Mouse (Mus musculus) heart, embryonic 11.5 days (tissue): ENCODE measurements around the gene Ubtd1. TPM values are rescaled to one million over a fixed set of nuclear protein-coding genes. Genes with fewer than 3 reads are reported as not detected.

Experiments used
- ATAC-seq: fragments of 200-750 bp; cut with Nextera tagmentation; replicated peaks from 2 replicates; pipeline ENCODE4 v1.8.0; 2017; ENCODE audit warnings: moderate library complexity; ENCODE audit not compliant: insufficient number of reproducible peaks, low FRiP score, low TSS enrichment
- H3K27ac ChIP-seq: fragments of 300-500 bp; sonication (generic); 2 replicates; pipeline ENCODE4 v1.5.1; 2014; ENCODE audit warnings: mild to moderate bottlenecking, low read depth, low read length
- H3K27me3 ChIP-seq: fragments of 300-500 bp; sonication (generic); 2 replicates; pipeline ENCODE4 v1.6.1; 2014; ENCODE audit warnings: mild to moderate bottlenecking, low read length, mixed read lengths; ENCODE audit not compliant: control insufficient read depth, insufficient read depth
- H3K36me3 ChIP-seq: fragments of 300-500 bp; sonication (generic); 2 replicates; pipeline ENCODE4 v1.6.1; 2014; ENCODE audit warnings: mild to moderate bottlenecking, low read length, moderate library complexity, mixed read lengths; ENCODE audit not compliant: control insufficient read depth, insufficient read depth
- H3K4me1 ChIP-seq: fragments of 300-500 bp; sonication (generic); 2 replicates; pipeline ENCODE4 v1.6.1; 2014; ENCODE audit warnings: low read length; ENCODE audit not compliant: control insufficient read depth, insufficient read depth
- H3K4me2 ChIP-seq: fragments of 300-500 bp; sonication (generic); 2 replicates; pipeline ENCODE4 v1.6.1; 2014; ENCODE audit warnings: mild to moderate bottlenecking, moderate library complexity
- H3K4me3 ChIP-seq: fragments of 300-500 bp; sonication (generic); 2 replicates; pipeline ENCODE4 v1.5.1; 2014; ENCODE audit warnings: low read depth, low read length
- H3K9ac ChIP-seq: fragments of 300-500 bp; sonication (generic); 2 replicates; pipeline ENCODE4 v1.6.1; 2014; ENCODE audit warnings: mild to moderate bottlenecking, low read depth, low read length, moderate library complexity
- H3K9me3 ChIP-seq: fragments of 300-500 bp; sonication (generic); replicated peaks from 2 replicates; pipeline ENCODE4 v1.6.1; 2016; ENCODE audit warnings: low read length; ENCODE audit not compliant: control insufficient read depth
- WGBS: fragments of 180-500 bp; shearing (Covaris S2); extraction: QIAGEN DNeasy Blood & Tissue Kit; methylation state at CpG from one replicate; pipeline ENCODE4 v1.1.7; 2014; ENCODE audit not compliant: insufficient replicate concordance; 5-methylcytosine and 5-hydroxymethylcytosine counted together
- polyA plus RNA-seq: library from polyadenylated mRNA; unstranded; fragments of >200 nt; fragmentation: Nextera tagmentation; extraction: Ambion mirVana; gene quantifications from 2 replicates; pipeline ENCODE4 v1.2.1, GENCODE M21; 2014

Gene Ubtd1
- polyA plus RNA-seq, 1 experiment from 2014 or later = 9.7 TPM

DNA sequence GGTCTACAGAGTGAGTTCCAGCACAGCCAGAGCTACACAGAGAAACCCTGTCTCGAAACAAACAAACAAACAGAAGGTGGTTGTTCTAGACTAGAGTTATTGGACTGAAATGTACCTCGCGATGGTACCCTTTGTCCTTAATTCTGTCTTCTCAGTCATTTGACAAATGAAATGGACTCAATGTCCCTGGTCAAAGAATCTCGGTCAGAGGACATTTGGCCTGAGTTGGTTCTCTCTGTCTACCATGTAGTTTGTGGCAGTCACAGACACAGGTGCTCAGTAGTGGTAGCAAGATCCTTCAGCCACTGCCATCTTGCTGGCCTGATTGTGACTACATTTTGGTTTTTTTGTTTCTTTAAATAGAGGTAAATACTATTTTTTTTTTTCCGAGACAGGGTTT lies 4.4 kb downstream of the Ubtd1 start:
- 92% methylated on average over 5 of the region's 5 CpGs for WGBS
- ATAC-seq = no peak
- no peak overlapping the region for H3K4me2 ChIP-seq
- H3K27me3 ChIP-seq = no peaks in the 10 kb centered on the region; the same call in 1 of the 2 replicates
- H3K36me3 ChIP-seq = no peaks in the 10 kb centered on the region
- H3K9me3 ChIP-seq = no peaks in the 10 kb centered on the region
- no peak overlapping the region for H3K4me3 ChIP-seq
- H3K27ac ChIP-seq = no peak overlapping the region
- H3K4me1 ChIP-seq = peaks cover 7% of the 10 kb centered on the region; the same call in 1 of the 2 replicates
- H3K9ac ChIP-seq = no peak overlapping the region

DNA sequence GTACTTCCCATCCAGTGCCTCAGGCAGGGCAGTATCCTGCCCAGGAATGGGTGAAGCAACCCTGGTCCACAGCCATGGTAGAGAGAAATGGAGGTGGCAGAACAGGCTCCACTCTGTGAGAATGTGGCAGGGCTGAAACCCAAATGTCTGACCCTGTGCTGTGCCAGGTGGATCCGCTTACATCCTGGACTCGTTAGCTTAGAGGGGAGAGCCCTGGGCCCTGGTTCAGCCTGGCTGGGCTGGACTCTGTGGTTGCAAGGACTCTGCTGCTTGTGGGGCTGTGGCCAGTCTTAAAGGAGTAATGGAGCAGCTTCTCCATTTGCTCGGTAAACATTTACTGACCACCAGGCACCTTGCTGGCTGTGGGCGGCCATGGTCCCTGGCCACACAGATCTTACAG lies 5.6 kb downstream of the Ubtd1 start:
- Histone ChIP-seq H3K27me3 (no peaks in the 10 kb centered on the region; the same call in 1 of the 2 replicates), H3K9ac (no peak overlapping the region), H3K9me3 (no peaks in the 10 kb centered on the region), H3K4me1 (peaks cover 11% of the 10 kb centered on the region), H3K36me3 (no peaks in the 10 kb centered on the region), H3K4me2 (no peak overlapping the region), H3K27ac (no peak overlapping the region), H3K4me3 (no peak overlapping the region)
- 86% methylated on average over 4 of the region's 4 CpGs for WGBS
- no peak for ATAC-seq

DNA sequence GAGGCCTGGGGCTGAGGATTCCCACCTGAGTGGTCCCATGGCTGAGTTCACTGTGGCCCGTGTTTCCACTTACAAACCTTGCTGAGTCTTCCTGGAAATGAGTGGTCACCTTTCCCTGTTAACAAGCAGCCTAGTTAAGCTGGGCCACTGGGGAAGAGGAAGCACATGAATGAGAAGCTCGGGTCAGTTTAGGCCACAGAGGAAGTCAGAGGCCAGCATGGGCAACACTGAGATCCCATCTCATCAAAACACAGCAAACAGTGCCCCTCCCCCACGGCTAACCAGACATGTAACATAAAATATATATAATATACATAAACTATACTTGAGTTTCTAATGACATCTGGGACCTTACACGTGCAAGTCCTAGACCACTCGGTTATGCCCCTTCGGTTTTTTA lies 8.2 kb downstream of the Ubtd1 start:
- no peaks in the 10 kb centered on the region for H3K9me3 ChIP-seq
- no peak for ATAC-seq
- 76% methylated on average over 6 of the region's 6 CpGs for WGBS

DNA sequence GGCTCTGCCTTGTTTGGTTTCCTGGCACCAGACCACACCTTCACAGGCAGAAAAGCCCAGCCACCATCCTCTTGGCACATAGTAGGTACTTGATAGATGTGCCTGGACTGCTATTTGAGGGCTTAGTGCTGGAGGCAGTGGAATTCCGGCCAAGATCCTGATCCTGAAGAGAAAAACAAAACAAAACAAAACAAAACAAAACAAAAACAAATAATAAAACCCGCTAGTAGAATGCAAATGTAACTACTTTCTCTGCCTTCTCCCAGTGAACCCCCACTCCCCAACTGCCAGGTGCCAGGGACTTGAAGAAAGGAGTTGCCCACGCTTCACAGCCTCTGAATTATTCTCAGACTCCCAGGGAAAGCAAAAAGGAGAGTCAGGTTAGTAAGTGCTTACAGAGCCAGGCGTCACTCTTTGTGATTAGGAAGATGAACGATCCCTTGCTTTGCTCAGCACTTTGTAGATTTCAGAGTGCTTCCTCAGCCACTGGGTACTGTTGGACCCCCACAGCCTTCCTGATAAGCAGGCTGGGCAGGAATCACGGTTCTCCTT lies 10.4 kb downstream of the Ubtd1 start:
- Histone ChIP-seq H3K27ac (no peak overlapping the region), H3K9me3 (no peaks in the 10 kb centered on the region), H3K4me1 (peaks cover 21% of the 10 kb centered on the region), H3K4me3 (no peak overlapping the region), H3K27me3 (no peaks in the 10 kb centered on the region), H3K4me2 (no peak overlapping the region), H3K36me3 (no peaks in the 10 kb centered on the region), H3K9ac (no peak overlapping the region)
- WGBS = 29% methylated on average over 6 of the region's 6 CpGs
- no peak for ATAC-seq

More for the DNA sequence above, 8.2 kb downstream of the Ubtd1 start:
- Histone ChIP-seq H3K4me1 (peaks cover 7% of the 10 kb centered on the region; the same call in 1 of the 2 replicates), H3K27ac (no peak overlapping the region), H3K27me3 (no peaks in the 10 kb centered on the region), H3K4me3 (no peak overlapping the region), H3K4me2 (no peak overlapping the region), H3K9ac (no peak overlapping the region), H3K36me3 (no peaks in the 10 kb centered on the region)

DNA sequence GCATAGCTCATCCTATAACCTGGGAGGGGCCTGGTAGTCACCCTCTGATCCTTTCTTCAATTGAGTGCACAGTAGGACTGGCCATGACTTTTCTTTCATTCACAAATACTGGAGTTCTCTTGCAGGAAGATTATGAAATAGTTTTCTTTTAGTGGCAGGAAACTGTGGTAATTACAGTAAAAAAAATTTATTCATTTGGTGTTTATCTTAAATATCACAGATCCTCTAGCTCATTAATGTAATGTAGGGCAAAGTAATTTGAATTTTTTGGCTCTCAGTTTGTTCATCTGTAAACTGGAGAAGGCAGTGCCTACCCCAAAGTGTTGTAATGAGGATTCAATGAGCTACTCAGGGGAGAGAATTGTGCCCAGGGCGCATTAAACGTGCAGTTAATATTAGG lies 11.4 kb downstream of the Ubtd1 start:
- no peak for ATAC-seq
- Histone ChIP-seq H3K36me3 (no peaks in the 10 kb centered on the region), H3K4me2 (no peak overlapping the region), H3K27ac (no peak overlapping the region), H3K27me3 (no peaks in the 10 kb centered on the region), H3K9me3 (no peaks in the 10 kb centered on the region), H3K9ac (no peak overlapping the region), H3K4me1 (peaks cover 29% of the 10 kb centered on the region), H3K4me3 (no peak overlapping the region)
- 93% methylated on average over 2 of the region's 2 CpGs for WGBS

DNA sequence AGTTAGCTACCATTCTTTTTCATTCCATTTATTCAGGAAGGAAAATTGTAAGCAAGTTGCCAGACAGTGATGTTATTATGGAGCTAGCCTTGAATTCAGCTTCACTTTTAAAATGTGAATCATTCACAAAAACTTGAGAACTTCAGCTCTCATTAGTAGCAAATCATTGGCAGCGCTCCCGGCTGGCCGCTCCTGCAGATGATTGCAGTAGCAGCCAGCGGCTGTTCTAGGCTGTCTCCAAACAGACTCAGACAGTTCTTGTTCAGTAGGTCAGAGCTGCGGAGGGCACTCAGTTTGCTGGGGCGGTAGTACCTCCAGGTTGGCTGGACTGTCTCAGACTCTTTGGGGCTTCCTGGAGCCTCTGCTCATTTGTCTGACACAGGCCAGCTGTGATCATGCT lies 11.9 kb downstream of the Ubtd1 start:
- Histone ChIP-seq H3K27me3 (no peaks in the 10 kb centered on the region), H3K4me2 (no peak overlapping the region), H3K4me1 (peaks cover 29% of the 10 kb centered on the region), H3K9ac (no peak overlapping the region), H3K4me3 (no peak overlapping the region), H3K27ac (no peak overlapping the region), H3K36me3 (no peaks in the 10 kb centered on the region), H3K9me3 (no peaks in the 10 kb centered on the region)
- ATAC-seq = no peak
- 67% methylated on average over 6 of the region's 6 CpGs for WGBS

DNA sequence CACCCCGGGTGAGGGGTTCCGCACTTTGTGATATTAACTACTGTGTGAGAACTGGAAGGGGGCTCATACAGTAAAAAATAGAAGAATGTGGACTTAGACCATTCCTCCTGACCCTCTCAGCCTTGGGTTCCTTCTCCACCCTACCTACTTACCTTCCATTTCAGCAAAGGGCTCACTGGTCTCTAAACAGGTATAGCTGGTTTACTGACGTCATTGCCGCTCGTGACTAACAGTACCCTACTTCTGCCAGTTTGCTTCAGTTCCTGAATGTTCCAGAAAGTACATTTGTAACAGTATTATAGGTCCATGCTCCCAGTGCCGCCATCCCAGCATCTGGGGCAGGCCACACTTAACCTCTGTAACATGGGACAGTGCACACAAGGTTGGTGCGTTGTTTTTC lies 12.5 kb downstream of the Ubtd1 start:
- H3K4me1 ChIP-seq = peaks cover 32% of the 10 kb centered on the region
- 84% methylated on average over 7 of the region's 7 CpGs for WGBS
- no peaks in the 10 kb centered on the region for H3K36me3 ChIP-seq
- H3K27ac ChIP-seq = no peak overlapping the region
- no peaks in the 10 kb centered on the region for H3K27me3 ChIP-seq
- ATAC-seq = no peak
- H3K9ac ChIP-seq = no peak overlapping the region
- H3K4me2 ChIP-seq = no peak overlapping the region
- H3K9me3 ChIP-seq = no peaks in the 10 kb centered on the region
- H3K4me3 ChIP-seq = no peak overlapping the region

DNA sequence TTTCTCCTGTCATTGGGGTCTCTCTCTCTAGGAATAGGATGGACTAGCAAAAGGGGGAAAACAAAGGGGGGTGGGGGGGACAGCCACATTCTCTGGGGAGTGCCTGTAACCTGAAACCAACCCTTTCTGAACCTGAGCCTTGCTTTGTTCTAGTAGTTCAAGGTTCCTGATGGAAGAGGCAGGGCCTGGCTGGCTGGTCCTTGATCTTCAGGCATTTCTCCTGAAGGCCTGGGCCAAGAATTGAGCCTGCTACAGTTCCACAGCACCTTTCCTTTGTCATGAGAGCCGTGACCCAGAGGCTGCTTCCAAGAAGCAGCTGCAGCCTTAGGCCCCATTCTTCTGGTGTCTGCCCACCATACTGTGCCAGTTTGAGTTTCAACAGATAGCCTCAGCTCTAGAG lies 13.9 kb downstream of the Ubtd1 start:
- no peaks in the 10 kb centered on the region for H3K27me3 ChIP-seq
- H3K36me3 ChIP-seq = no peaks in the 10 kb centered on the region
- H3K9me3 ChIP-seq = no peaks in the 10 kb centered on the region
- H3K4me2 ChIP-seq = no peak overlapping the region; the same call in 1 of the 2 replicates
- ATAC-seq = no peak
- 58% methylated on average over 1 of the region's 1 CpGs for WGBS
- H3K9ac ChIP-seq = no peak overlapping the region
- H3K27ac ChIP-seq = no peak overlapping the region
- H3K4me1 ChIP-seq = peaks cover 45% of the 10 kb centered on the region
- no peak overlapping the region for H3K4me3 ChIP-seq

DNA sequence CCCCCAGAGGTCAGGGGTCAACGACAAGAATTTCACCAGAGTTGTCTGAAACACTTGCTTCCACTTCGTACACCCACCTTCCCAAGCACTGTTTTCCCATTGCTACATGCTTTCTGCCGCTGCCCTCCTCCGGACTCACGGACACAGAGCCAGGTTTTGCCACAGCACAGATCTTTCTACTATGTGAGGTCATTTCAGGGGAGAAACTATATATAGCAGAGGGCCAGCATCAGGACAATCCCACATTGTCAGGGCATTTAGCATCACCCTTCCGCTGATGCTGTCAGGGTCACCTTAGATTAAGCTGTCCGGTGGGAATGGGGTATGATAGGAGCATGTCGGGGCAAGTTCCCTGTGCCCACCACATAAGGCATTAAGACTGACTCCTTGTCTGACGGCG lies 15.5 kb downstream of the Ubtd1 start:
- peak overlapping the region; percentile 73 for H3K27ac ChIP-seq
- no peak overlapping the region for H3K9ac ChIP-seq
- peaks cover 49% of the 10 kb centered on the region for H3K4me1 ChIP-seq
- no peak overlapping the region for H3K4me3 ChIP-seq
- H3K4me2 ChIP-seq = no peak overlapping the region; the same call in 1 of the 2 replicates
- WGBS = 54% methylated on average over 10 of the region's 10 CpGs
- H3K36me3 ChIP-seq = no peaks in the 10 kb centered on the region
- H3K9me3 ChIP-seq = no peaks in the 10 kb centered on the region
- no peak for ATAC-seq
- H3K27me3 ChIP-seq = no peaks in the 10 kb centered on the region
